Mouse (Mus musculus) frontal cortex, adult 2 months (tissue): ENCODE results near the gene Rftn1. TPM values are rescaled to one million over a fixed set of nuclear protein-coding genes. Genes with fewer than 3 reads are reported as not detected.
A peak's percentile ranks its signal among the peaks of the same experiment; 100 is the strongest.

Source experiments
- DNase-seq, 2 experiments: peaks; one replicate each; pipeline ENCODE4 v3.0.0; 2022; ENCODE audit warnings: low spot score in 1 of 2; ENCODE audit errors: extremely low spot score in 1 of 2
- polyA plus RNA-seq: library from polyadenylated mRNA; depleted of rRNA; stranded (reverse); fragments of >200 nt; gene quantifications from 2 replicates; pipeline ENCODE4 v1.2.3, GENCODE M21; 2012

The Rftn1 gene
- polyA plus RNA-seq, 1 experiment = 10.7 TPM

- DNase-seq = no peak
Measured at GRCm38 (mm10) chr17:49996097-49996496, 194.4 kb downstream of the Rftn1 start.

DNA sequence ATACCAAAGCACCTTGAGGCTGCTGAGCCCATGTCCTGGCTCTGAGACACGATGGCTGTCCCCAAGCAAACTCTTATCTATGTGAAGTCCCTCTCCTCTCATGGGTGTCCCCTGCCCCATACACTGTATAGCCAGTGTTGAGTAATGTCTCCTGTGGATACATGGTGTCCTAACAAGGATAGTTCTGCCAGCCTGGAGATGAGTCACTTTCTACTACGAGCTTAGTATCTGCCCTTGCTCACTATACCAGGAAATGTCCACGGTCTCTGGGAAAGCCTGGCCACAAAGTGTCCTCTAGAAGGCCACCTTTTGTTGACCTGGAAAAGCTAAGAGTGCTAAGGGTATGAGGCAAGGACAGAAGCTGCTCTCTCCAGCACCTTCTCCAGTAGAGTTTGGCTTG is 195.2 kb downstream of the Rftn1 start:
- DNase-seq = no peak

GRCm38 (mm10) chr17:49993631-49994030 is 196.8 kb downstream of the Rftn1 start:
- no peak for DNase-seq

DNA sequence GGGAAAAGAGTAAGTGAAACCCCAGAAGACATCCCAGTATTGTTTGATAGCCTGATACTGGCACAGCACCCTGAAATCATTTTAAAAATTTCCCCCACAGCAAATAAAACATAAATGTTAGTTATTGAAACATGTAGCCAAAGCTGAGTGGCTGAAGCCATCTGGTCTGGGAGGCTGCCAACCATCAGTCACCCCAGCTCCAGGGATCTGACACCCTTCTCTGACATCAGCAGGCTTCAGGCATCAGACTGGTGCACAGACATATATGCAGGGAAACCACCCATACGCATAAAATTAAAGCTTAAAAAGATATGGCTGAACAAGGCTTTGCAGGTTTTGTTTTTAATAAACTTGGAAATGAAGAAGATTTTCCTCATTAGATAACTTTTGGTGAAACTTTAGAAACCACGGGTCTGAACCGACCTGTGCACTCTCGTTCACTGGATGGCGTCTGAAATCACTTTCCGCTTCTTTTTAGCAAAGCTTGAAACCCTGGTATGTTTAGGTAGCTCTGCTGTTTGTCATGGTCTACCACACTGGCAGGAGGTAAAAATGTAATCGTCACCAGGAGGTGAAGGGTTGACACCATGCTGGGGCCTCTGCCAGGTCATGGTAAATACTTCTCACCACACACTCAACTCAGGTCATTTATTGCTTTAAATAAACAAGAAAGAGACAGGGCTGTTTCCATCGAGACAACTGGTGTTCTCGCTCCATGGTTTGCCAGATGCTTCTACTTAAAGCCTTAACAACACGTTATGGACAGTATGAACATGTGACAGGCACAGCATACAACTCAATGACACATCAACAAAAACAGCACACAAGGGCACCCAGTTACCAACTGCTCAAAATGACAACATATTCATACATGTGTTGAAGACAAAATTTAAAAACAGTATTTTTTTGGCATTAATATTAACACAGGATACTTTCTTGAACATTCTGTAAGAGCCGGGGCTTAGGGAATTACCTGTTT is 197.6 kb downstream of the Rftn1 start:
- DNase-seq = no peak

DNA sequence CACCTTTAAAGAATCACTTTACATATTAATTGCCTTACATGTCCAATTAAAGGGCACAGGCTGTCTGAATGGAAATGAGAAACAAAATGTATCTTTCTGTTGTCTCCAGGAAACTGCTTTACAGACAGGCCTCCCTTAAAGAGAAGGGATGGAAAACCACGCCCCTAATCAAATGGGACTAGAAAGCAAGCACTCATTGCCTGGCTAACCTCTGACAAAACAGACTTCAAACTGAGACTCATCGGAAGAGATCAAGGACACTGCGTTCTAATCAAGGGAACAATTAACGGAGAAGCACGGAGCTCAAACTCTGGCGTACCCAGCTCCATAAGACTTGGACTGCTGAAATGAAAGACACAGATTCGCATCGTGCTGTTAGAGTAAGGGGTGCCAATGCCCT is 200.9 kb downstream of the Rftn1 start:
- no peak for DNase-seq

DNA sequence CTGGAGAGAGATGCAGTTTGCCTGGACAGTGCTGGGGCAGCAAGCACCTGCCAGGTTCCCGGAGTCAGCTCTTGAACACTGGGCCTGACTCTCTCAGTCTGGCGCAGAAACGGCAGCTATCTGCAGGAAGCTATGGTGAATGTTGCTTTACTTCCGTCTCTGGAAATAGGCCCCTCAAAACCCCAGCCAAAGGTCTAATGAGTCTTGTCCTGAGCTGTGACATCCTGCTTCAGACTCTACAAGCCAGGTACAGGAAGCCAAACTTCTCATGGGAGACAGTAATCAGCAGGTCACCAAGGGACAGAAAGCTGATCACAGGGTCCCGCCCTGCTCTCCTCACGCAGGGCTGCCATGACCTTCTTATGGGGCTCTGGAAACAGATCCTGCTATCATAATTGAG is 203.4 kb downstream of the Rftn1 start:
- DNase-seq = no peak

GRCm38 (mm10) chr17:49983478-49983877 is 207.0 kb downstream of the Rftn1 start:
- DNase-seq = no peak

DNA sequence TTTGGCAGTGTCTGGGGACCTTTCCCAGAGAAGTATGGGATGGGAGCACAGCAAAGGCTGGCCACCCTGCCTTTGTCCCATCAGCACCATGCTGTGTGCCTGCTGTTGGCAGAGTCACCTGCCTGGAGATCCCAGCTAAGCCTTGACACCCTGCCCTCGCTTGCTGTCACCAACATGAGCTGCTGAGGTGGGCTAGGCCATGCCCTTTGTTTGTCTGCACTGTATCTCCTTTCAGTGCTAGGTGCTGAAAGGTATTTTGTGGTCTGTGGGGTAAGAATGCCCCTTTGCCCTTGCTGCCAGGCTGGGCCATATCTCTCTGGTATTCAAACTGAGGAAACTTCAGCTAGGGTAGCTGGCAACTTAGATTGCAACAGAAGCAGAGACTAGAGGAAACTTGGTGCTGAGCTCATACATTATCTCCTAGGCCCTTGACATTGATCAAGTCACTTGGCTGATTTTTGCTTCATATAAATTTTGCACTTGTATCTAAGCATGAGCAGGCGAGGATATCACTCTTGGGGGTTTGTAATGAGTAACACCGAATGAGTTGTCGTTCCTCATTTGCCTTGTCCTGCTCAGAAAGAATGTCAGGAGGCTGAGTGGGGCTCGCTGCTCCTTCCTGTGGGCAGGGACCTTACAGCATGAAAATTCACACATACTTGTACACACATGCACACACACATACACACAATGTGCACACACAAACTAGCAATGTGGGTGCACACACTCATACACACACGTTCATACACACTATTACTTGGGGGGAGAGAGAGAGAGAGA is 207.7 kb downstream of the Rftn1 start:
- DNase-seq = no peak

GRCm38 (mm10) chr17:49981591-49981990 is 208.9 kb downstream of the Rftn1 start:
- DNase-seq = no peak

GRCm38 (mm10) chr17:49979761-49980285 is 210.7 kb downstream of the Rftn1 start:
- no peak for DNase-seq

GRCm38 (mm10) chr17:49977424-49977790 is 213.1 kb downstream of the Rftn1 start:
- no peak for DNase-seq

GRCm38 (mm10) chr17:49976678-49977423 is 213.6 kb downstream of the Rftn1 start:
- DNase-seq = no peak

DNA sequence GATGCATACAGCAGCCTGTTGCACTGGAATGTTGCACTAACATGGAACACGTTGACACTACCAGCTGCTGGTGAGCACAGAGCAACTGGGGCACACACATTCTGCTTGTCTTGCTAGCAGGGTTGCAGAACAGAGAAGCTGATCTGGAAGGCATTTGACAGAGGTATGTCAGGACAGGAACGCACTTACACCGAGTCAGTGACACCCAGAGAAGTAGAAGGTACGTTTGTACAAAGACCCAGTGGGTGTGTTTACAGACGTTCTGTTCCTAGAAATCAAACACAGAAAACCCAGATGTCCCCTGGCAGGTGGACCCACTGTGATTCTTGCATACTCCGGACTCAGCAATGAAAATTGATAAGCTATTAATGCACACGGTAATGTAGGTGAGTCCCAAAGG is 215.0 kb downstream of the Rftn1 start:
- no peak for DNase-seq

- no peak for DNase-seq
Measured at GRCm38 (mm10) chr17:49974996-49975395, 215.5 kb downstream of the Rftn1 start.

DNA sequence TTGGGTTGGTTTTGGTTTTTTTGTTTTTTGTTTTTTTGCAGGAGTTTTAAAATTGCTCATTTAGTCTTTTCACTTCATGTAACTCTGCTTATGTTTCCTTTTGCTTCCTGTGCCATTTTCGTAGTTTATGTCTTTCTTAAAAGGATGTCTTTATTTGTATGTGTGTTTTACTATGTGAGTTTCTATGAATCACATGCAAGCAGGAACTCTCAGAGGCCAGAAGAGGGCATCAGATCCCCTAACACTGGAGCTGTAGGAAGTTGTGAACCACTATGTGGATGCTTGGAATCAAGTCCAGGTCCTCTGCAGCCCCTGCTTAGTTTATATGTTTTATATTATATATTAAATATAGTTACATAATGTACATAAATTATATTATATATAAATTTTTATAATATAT is 218.3 kb downstream of the Rftn1 start:
- DNase-seq = no peak

DNA sequence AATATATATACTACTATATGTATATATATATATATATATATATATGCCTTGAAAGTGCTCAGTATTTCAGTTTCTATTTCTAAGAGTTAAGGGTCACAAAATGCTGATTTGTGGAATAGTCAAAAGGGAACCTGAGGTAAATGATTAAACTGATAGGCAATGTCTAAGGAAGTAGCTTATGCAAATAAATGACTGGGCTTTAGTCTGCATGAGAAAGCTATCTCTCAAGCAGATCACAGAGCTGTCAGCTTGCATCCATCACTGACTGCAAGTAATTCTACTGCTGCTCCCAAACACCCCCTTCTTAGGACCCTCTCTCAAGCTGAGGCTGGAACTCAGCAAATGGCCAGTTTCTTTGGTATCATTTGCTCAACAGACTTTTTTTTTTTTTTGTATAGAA is 219.4 kb downstream of the Rftn1 start:
- DNase-seq = no peak

- DNase-seq = peak; percentile 38 to 85
Measured at GRCm38 (mm10) chr17:49968467-49969207, 221.8 kb downstream of the Rftn1 start.

GRCm38 (mm10) chr17:49965846-49966762 is 224.4 kb downstream of the Rftn1 start:
- DNase-seq = no peak

- DNase-seq = no peak
Measured at GRCm38 (mm10) chr17:49965035-49965434, 225.4 kb downstream of the Rftn1 start.
